Mouse (Mus musculus) neutrophil, adult 5-6 weeks (primary cell): ENCODE results near the gene Nabp1. TPM values are rescaled to one million over a fixed set of nuclear protein-coding genes. Genes with fewer than 3 reads are reported as not detected.

Experiments
- ATAC-seq: fragments of 151-379, 151-347 bp; 2 replicates; pipeline ENCODE4 v1.8.0; 2017; ENCODE audit warnings: mild to moderate bottlenecking, moderate TSS enrichment; ENCODE audit not compliant: insufficient number of reproducible peaks, poor library complexity, low FRiP score, severe bottlenecking; ENCODE audit errors: extremely low read depth
- total RNA-seq: library from RNA; stranded (forward); fragments of 200-1000 nt; gene quantifications from 2 replicates; pipeline ENCODE4 v1.2.3, GENCODE M21; 2017

Nabp1 gene
- total RNA-seq, 1 experiment from 2014 or later, result 309 TPM

- ATAC-seq, result no peak
Measured at GRCm38 (mm10) chr1:51498601-51499098, 20.4 kb upstream of the Nabp1 start.

- ATAC-seq, result no peak
Measured at GRCm38 (mm10) chr1:51496163-51496562, 17.9 kb upstream of the Nabp1 start.

- 0 out of 2 replicates have a peak, but pooled peaks have one; percentile 19 for ATAC-seq
Measured at GRCm38 (mm10) chr1:51493592-51494307, 15.5 kb upstream of the Nabp1 start.

- no peak for ATAC-seq
Measured at GRCm38 (mm10) chr1:51486291-51486690, 8.1 kb upstream of the Nabp1 start.

- peak; percentile 51 for ATAC-seq
Measured at GRCm38 (mm10) chr1:51480386-51480785, 2.2 kb upstream of the Nabp1 start.

- ATAC-seq, result no peak
Measured at GRCm38 (mm10) chr1:51479691-51480090, 1.5 kb upstream of the Nabp1 start.

GRCm38 (mm10) chr1:51479027-51479329 lies 753 bp upstream of the Nabp1 start:
- ATAC-seq, result no peak

- no peak for ATAC-seq
Measured at GRCm38 (mm10) chr1:51477656-51478081, 556 bp downstream of the Nabp1 start.

GRCm38 (mm10) chr1:51476405-51476804 lies 1.8 kb downstream of the Nabp1 start:
- ATAC-seq, result no peak; the same call in 1 of the 2 replicates

- no peak for ATAC-seq
Measured at GRCm38 (mm10) chr1:51468077-51468476, 10.1 kb downstream of the Nabp1 start.

GRCm38 (mm10) chr1:51467181-51467580 lies 11.0 kb downstream of the Nabp1 start:
- ATAC-seq, result no peak

GRCm38 (mm10) chr1:51466385-51466784 lies 11.8 kb downstream of the Nabp1 start:
- peak; percentile 67; the same call in 1 of the 2 replicates for ATAC-seq

- ATAC-seq, result no peak
Measured at GRCm38 (mm10) chr1:51465285-51465684, 12.9 kb downstream of the Nabp1 start.

GRCm38 (mm10) chr1:51463038-51463437 lies 15.2 kb downstream of the Nabp1 start:
- no peak for ATAC-seq

- ATAC-seq, result peak; percentile 94
Measured at GRCm38 (mm10) chr1:51458731-51459450, 19.3 kb downstream of the Nabp1 start.

GRCm38 (mm10) chr1:51458089-51458488 lies 20.1 kb downstream of the Nabp1 start:
- no peak for ATAC-seq

GRCm38 (mm10) chr1:51457249-51457648 lies 21.0 kb downstream of the Nabp1 start:
- no peak for ATAC-seq

- ATAC-seq, result no peak
Measured at GRCm38 (mm10) chr1:51448789-51449188, 29.4 kb downstream of the Nabp1 start.

GRCm38 (mm10) chr1:51445854-51446460 lies 32.3 kb downstream of the Nabp1 start:
- ATAC-seq, result no peak
